Mouse (Mus musculus): ENCODE results near the gene Eps8. TPM values are rescaled to one million over a fixed set of nuclear protein-coding genes. Genes with fewer than 3 reads are reported as not detected.

Eps8 gene
- polyA plus RNA-seq, 1 experiment from 2014 or later = 14.2 TPM

- ATAC-seq (replicated peaks) = peak; percentile 43; the same call in 1 of the 2 replicates
- no peaks in the 10 kb centered on the region for H3K27me3 ChIP-seq
- H3K4me2 ChIP-seq (replicated peaks) = no peak overlapping the region
- H3K9me3 ChIP-seq = no peaks in the 10 kb centered on the region
- no peak overlapping the region for H3K4me3 ChIP-seq
- H3K9ac ChIP-seq (replicated peaks) = no peak overlapping the region
- H3K36me3 ChIP-seq = no peaks in the 10 kb centered on the region
- H3K27ac ChIP-seq (replicated peaks) = no peak overlapping the region
- 60% methylated on average over 12 of the region's 12 CpGs for WGBS
- no peaks in the 10 kb centered on the region for H3K4me1 ChIP-seq
These were observed 3.9 kb upstream of the Eps8 start for GRCm38 (mm10) chr6:137658426-137659088.

- 77% methylated on average over 6 of the region's 6 CpGs for WGBS
- Histone ChIP-seq H3K9me3 (no peaks in the 10 kb centered on the region), H3K36me3 (no peaks in the 10 kb centered on the region), H3K9ac (replicated peaks) (no peak overlapping the region), H3K4me1 (no peaks in the 10 kb centered on the region), H3K27me3 (no peaks in the 10 kb centered on the region), H3K4me3 (no peak overlapping the region), H3K4me2 (replicated peaks) (no peak overlapping the region), H3K27ac (replicated peaks) (no peak overlapping the region)
- ATAC-seq (replicated peaks) = no peak
These were observed 2.5 kb upstream of the Eps8 start for GRCm38 (mm10) chr6:137657203-137657602.

DNA sequence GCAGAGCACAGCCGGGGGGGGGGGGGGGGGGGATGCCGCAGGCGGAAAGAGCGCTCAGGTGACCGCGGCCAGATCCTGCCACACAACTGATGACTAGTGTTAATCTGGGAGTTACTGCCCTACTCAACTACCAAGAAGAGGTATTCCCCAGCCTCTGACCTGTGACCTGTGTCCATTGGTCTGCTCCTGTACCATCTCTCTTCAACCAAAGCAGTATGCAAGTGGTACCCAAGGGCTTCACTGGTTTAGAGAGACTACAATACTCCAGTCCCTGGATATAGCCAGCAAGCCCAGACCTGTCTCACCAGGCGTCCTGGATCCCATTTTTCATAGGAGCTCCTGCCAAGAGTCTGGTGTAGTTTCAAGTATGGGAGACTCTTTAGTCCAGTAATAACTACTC, 5.1 kb downstream of the Eps8 start:
- 0 out of 2 replicates have a peak, but pooled peaks cover 6% of the 10 kb centered on the region for H3K27me3 ChIP-seq
- H3K4me3 ChIP-seq = peak overlapping the region; percentile 88
- WGBS = 28% methylated on average over 6 of the region's 7 CpGs
- ATAC-seq (replicated peaks) = peak; percentile 57
- H3K36me3 ChIP-seq = no peaks in the 10 kb centered on the region
- no peak overlapping the region for H3K27ac ChIP-seq (replicated peaks)
- peaks cover 14% of the 10 kb centered on the region for H3K4me1 ChIP-seq
- no peaks in the 10 kb centered on the region for H3K9me3 ChIP-seq
- H3K9ac ChIP-seq (replicated peaks) = peak overlapping the region; percentile 76; the same call in 1 of the 2 replicates
- H3K4me2 ChIP-seq (replicated peaks) = peak overlapping the region; percentile 92

DNA sequence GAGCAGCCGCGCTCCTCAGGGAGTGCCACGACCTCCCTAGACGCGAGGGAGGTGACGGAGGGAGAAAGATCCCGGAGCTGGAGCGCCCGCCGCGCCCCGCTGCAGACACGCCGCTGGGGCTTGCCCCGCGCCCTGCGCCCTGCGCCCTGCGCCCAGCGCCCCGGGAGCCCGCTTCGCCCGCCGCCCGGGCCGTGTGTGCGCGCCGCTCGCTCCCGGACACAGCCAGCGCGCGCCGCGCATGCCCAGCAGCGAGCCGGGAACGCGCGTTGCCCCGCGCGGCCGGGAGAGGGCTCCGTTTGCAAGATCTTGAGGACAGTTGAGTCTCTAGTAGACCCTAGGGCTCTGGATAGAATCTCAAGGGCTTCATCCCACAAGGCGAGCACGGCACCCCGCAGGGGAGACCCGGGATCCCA, 5.6 kb downstream of the Eps8 start:
- H3K9ac ChIP-seq (replicated peaks) = peak overlapping the region; percentile 76
- peak overlapping the region; percentile 92 for H3K4me2 ChIP-seq (replicated peaks)
- no peaks in the 10 kb centered on the region for H3K9me3 ChIP-seq
- under 1% methylated on average over 51 of the region's 51 CpGs for WGBS
- H3K27me3 ChIP-seq = 0 out of 2 replicates have a peak, but pooled peaks cover 6% of the 10 kb centered on the region
- peak; percentile 91 for ATAC-seq (replicated peaks)
- H3K4me1 ChIP-seq = peaks cover 14% of the 10 kb centered on the region
- peak overlapping the region; percentile 88 for H3K4me3 ChIP-seq
- H3K36me3 ChIP-seq = no peaks in the 10 kb centered on the region
- no peak overlapping the region for H3K27ac ChIP-seq (replicated peaks)

DNA sequence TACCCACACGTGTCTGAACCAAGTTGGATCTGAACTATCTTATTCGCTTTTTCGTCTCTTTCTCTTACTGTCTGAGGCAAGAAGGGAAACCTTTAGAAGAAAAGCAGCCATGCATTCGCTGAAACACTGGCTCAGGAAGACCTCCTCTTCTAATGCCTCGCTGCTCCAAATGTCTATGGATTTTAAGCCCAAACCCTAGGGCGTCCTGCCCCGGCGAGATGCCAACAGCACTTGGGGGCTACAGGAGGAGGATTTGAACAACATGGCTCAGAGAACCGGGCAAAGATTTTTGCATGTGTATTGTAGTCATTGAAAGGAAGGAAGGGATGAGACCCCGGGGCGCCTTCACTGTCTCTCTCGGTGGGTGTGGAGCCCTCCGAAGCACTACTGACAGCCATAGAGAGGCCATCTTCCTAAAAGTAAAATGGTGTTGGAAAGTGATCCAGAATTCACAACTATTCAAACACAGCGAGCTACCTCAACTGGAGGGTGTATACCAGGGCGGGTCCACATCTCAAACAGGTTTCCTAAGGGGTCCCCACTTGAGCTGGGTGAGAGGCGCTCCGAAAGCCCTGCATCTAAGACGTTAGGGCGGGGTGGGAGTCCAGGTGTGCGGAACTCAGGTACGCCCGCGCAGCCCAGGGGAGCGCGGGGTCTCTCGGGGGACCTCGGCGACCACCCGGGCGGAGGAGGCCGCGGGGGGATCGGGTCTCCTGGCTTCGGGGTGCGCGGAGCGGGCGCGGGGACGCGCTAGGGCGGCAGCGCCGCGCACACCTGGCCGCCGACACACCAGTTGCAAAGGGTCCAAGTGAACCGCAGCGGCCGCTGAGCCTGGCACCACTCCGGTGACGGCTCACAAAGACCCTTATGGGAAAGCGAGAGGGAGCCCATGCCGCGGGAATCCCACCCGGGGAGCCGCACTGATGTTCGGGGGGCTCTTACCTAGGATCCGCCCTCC, 6.3 kb downstream of the Eps8 start:
- Histone ChIP-seq H3K9me3 (no peaks in the 10 kb centered on the region), H3K4me1 (peaks cover 14% of the 10 kb centered on the region), H3K27ac (replicated peaks) (no peak overlapping the region), H3K9ac (replicated peaks) (peak overlapping the region; percentile 76), H3K36me3 (no peaks in the 10 kb centered on the region), H3K4me3 (peak overlapping the region; percentile 88), H3K27me3 (0 out of 2 replicates have a peak, but pooled peaks cover 6% of the 10 kb centered on the region), H3K4me2 (replicated peaks) (peak overlapping the region; percentile 92)
- peak; percentile 27 for ATAC-seq (replicated peaks)
- WGBS = 1% methylated on average over 59 of the region's 59 CpGs

GRCm38 (mm10) chr6:137647646-137648045, 7.0 kb downstream of the Eps8 start:
- no peak for ATAC-seq (replicated peaks)

GRCm38 (mm10) chr6:137646726-137647125, 8.0 kb downstream of the Eps8 start:
- no peak overlapping the region for H3K27ac ChIP-seq (replicated peaks)
- ATAC-seq (replicated peaks) = no peak
- H3K4me3 ChIP-seq = no peak overlapping the region
- H3K36me3 ChIP-seq = no peaks in the 10 kb centered on the region
- WGBS = 88% methylated on average over 2 of the region's 2 CpGs
- H3K27me3 ChIP-seq = 0 out of 2 replicates have a peak, but pooled peaks cover 6% of the 10 kb centered on the region
- H3K4me2 ChIP-seq (replicated peaks) = no peak overlapping the region
- no peak overlapping the region for H3K9ac ChIP-seq (replicated peaks)
- H3K9me3 ChIP-seq = no peaks in the 10 kb centered on the region
- peaks cover 14% of the 10 kb centered on the region for H3K4me1 ChIP-seq

More at GRCm38 (mm10) chr6:137647646-137648045, 7.0 kb downstream of the Eps8 start:
- Histone ChIP-seq H3K9ac (replicated peaks) (no peak overlapping the region), H3K9me3 (no peaks in the 10 kb centered on the region), H3K36me3 (no peaks in the 10 kb centered on the region), H3K27me3 (0 out of 2 replicates have a peak, but pooled peaks cover 6% of the 10 kb centered on the region), H3K4me2 (replicated peaks) (peak overlapping the region; percentile 92), H3K4me1 (peaks cover 14% of the 10 kb centered on the region), H3K4me3 (peak overlapping the region; percentile 88), H3K27ac (replicated peaks) (no peak overlapping the region)
- WGBS = 13% methylated on average over 10 of the region's 10 CpGs

DNA sequence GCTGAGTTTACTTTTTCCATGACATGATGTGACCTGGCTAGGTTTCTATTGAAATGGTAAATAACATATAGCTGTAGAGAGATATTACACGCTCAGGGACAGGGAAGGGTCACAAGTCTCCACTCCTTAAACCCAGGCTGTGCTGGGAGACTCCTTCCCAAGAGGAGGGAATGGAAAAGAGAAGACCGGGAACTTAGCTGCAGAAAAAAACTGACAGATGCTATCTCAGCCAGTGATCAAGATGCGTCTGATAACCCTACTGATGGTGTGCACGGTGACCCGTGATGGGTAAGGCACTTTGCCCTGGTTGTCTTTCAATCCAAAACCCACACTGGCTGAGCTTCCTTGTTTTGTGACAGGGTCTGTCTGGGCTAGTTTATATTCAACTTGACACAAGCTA, 9.8 kb downstream of the Eps8 start:
- Histone ChIP-seq H3K4me2 (replicated peaks) (no peak overlapping the region), H3K36me3 (no peaks in the 10 kb centered on the region), H3K4me3 (no peak overlapping the region), H3K9ac (replicated peaks) (no peak overlapping the region), H3K4me1 (peaks cover 14% of the 10 kb centered on the region), H3K9me3 (no peaks in the 10 kb centered on the region), H3K27ac (replicated peaks) (no peak overlapping the region), H3K27me3 (0 out of 2 replicates have a peak, but pooled peaks cover 6% of the 10 kb centered on the region)
- WGBS = 88% methylated on average over 5 of the region's 5 CpGs
- no peak for ATAC-seq (replicated peaks)

- no peak overlapping the region for H3K9ac ChIP-seq (replicated peaks)
- H3K36me3 ChIP-seq = no peaks in the 10 kb centered on the region
- WGBS = 62% methylated on average over 4 of the region's 4 CpGs
These were observed 10.9 kb downstream of the Eps8 start for GRCm38 (mm10) chr6:137643814-137644213.

DNA sequence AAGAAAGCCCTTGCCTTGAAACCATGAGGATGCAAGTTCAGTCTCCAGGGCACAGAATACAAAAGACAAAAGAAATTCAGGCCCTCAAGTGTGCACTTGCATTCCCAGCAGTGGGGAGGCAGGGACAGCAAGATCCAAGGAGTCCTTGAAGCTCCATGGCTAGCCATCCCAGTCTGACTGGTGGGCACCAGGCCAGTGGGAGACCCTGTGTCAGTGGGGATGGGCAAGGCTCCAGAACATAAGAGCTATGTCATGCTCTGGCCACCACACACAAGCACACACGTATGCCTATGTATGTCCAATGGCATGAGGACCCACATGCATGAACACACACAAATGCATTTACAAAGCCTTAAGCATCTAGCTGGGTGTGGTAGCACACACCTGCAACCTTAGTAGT, 13.0 kb downstream of the Eps8 start:
- H3K4me1 ChIP-seq = no peaks in the 10 kb centered on the region
- no peak overlapping the region for H3K4me3 ChIP-seq
- ATAC-seq (replicated peaks) = no peak
- WGBS = 81% methylated on average over 1 of the region's 1 CpGs
- H3K9ac ChIP-seq (replicated peaks) = no peak overlapping the region
- H3K36me3 ChIP-seq = no peaks in the 10 kb centered on the region
- H3K27me3 ChIP-seq = 0 out of 2 replicates have a peak, but pooled peaks cover 3% of the 10 kb centered on the region
- no peak overlapping the region for H3K4me2 ChIP-seq (replicated peaks)
- H3K27ac ChIP-seq (replicated peaks) = no peak overlapping the region
- H3K9me3 ChIP-seq = no peaks in the 10 kb centered on the region

More at GRCm38 (mm10) chr6:137643814-137644213, 10.9 kb downstream of the Eps8 start:
- Histone ChIP-seq H3K9me3 (no peaks in the 10 kb centered on the region), H3K4me3 (no peak overlapping the region), H3K4me1 (peaks cover 14% of the 10 kb centered on the region), H3K27ac (replicated peaks) (no peak overlapping the region), H3K4me2 (replicated peaks) (no peak overlapping the region), H3K27me3 (0 out of 2 replicates have a peak, but pooled peaks cover 6% of the 10 kb centered on the region)
- ATAC-seq (replicated peaks) = no peak

DNA sequence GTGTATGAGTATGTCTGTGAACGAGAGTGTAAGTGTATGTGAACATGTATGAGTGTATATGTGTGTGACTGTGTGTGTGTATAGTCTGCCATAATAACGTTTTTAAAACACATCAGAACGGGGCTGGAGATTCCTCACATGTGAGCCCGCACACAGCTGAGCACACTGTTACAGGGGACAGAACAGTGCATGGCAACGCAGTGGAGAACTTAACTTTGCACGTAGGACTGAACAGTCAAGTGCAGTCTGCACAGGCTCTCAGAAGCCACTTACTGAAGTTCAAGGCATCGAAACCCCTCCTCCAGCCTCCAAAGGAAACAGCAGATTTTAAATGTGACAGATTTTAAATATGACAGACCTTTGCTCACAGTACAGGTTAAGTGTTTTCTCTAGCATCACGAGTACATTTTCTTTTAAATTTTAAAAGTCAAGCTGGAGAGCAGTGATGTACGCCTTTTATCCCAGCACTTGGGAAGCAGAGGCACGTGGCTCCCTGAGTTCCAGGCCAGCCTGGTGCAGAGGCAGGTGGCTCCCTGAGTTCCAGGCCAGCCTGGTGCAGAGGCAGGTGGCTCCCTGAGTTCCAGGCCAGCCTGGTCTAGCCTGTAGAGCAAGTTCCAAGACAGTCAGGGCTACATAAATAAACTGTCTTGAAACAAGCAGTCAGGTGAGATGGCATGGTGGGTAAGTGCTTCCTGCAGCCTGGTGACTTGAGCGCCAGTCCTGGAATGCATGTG, 15.7 kb downstream of the Eps8 start:
- Histone ChIP-seq H3K4me2 (replicated peaks) (no peak overlapping the region), H3K27me3 (no peaks in the 10 kb centered on the region), H3K27ac (replicated peaks) (no peak overlapping the region), H3K4me3 (no peak overlapping the region), H3K9ac (replicated peaks) (no peak overlapping the region), H3K9me3 (no peaks in the 10 kb centered on the region), H3K36me3 (no peaks in the 10 kb centered on the region), H3K4me1 (no peaks in the 10 kb centered on the region)
- no peak for ATAC-seq (replicated peaks)
- WGBS = 87% methylated on average over 11 of the region's 11 CpGs
